Mouse (Mus musculus) cortical plate, adult 2 months (tissue): ENCODE results near the gene Gm4756. TPM values are rescaled to one million over a fixed set of nuclear protein-coding genes. Genes with fewer than 3 reads are reported as not detected.
"Not testable (repeated sequence)": the region's sequence is repeated elsewhere in the genome, so short reads cannot be mapped to it uniquely, and the experiment has no call there.

Experiments
- H3K27ac ChIP-seq: fragments of 200-500 bp; 2 replicates; pipeline ENCODE4 v1.5.1; 2012; ENCODE audit warnings: low read length, control low read depth, inconsistent platforms; ENCODE audit not compliant: insufficient read depth
- H3K4me1 ChIP-seq: fragments of 200-500 bp; 2 replicates; pipeline ENCODE4 v1.6.1; 2011; ENCODE audit warnings: low read length; ENCODE audit not compliant: control insufficient read depth, insufficient read depth
- H3K4me3 ChIP-seq: fragments of 200-500 bp; 2 replicates; pipeline ENCODE4 v1.5.1; 2011; ENCODE audit warnings: mild to moderate bottlenecking, low read length, control low read depth; ENCODE audit not compliant: insufficient read depth
- CTCF ChIP-seq: fragments of 200-500 bp; IDR thresholded peaks from 2 replicates; pipeline ENCODE4 v1.5.1; 2011; ENCODE audit warnings: mild to moderate bottlenecking, control low read depth, low read length; ENCODE audit not compliant: insufficient read depth; ENCODE audit errors: extremely low read depth
- POLR2A ChIP-seq: fragments of 200-500 bp; IDR thresholded peaks from 2 replicates; pipeline ENCODE4 v1.6.1; 2011; ENCODE audit warnings: mild to moderate bottlenecking, low read length, control low read depth; ENCODE audit not compliant: insufficient read depth; ENCODE audit errors: extremely low read depth
- polyA plus RNA-seq: library from polyadenylated mRNA; depleted of rRNA; stranded (reverse); fragments of >200 nt; gene quantifications from 2 replicates; pipeline ENCODE4 v1.2.3, GENCODE M21; 2012

Gene Gm4756
- polyA plus RNA-seq, 1 experiment: not detected

DNA sequence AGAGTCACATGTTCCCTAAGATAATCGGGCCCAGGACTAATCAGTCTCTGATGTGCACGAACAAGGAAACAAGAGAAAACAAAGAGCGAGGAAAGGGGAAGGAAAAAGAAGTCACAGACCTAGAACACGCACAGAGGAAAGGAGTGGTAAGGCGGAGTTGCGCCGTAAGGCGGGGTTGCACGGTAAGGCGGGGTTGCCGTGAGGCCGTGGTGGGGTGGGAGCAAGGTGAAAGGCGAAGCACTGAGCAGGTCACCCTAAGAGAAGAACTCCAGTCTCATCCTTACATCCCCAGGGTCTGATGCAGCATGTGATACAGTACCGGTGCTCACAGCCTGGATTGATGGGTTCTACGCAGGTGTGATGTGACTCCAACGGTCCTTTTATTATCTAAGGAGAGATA is 6.3 kb upstream of the Gm4756 start:
- Histone ChIP-seq H3K4me1 (no peaks in the 10 kb centered on the region), H3K4me3 (no peak overlapping the region), H3K27ac (no peak overlapping the region)
- no peak for TF ChIP-seq CTCF
- TF ChIP-seq POLR2A: no peak

DNA sequence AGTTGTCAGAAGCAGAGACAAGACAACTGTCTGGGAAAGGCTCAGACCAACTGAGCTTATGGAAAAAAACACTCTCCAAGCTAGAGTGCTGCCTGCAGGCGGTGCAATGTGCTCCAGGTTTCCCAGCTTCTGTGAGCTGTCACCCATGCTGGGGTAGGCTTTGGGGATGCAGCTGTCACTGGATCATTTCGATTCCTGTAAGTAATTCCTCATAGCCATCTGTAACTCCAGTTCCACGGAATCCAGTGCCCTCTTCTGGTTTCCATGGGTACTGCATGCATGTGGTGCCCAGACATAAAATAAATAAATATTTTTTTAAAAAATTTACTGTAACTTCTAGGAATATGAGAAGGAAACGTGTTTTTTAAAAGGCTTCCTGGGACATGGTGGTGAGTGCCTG is 5.2 kb upstream of the Gm4756 start:
- no peak for TF ChIP-seq POLR2A
- peak; percentile 76 for TF ChIP-seq CTCF
- Histone ChIP-seq H3K4me3 (no peak overlapping the region), H3K27ac (no peak overlapping the region), H3K4me1 (no peaks in the 10 kb centered on the region)

DNA sequence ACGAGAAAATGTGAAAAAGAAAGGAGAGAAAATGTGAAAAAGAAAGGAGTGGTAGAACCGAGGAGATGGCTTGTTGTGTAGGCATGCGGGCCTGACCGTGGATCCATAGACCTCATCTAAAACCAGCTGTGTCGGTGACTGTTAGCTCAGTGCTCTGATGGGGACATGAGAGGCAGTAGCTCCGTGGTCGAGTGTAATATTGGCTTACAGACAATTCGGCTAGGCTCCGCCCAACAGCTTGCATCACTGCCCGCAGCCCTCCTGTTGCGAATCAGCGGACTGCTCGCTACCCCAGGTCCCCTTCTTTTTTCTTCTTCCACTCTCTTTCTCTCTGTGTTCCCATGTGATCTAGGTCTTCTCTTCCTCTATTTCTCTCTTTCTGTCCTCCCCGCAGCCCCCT is 540 bp downstream of the Gm4756 start:
- TF ChIP-seq CTCF (no peak), POLR2A (no peak)
- Histone ChIP-seq H3K4me3 (no peak overlapping the region), H3K4me1 (no peaks in the 10 kb centered on the region), H3K27ac (no peak overlapping the region)

DNA sequence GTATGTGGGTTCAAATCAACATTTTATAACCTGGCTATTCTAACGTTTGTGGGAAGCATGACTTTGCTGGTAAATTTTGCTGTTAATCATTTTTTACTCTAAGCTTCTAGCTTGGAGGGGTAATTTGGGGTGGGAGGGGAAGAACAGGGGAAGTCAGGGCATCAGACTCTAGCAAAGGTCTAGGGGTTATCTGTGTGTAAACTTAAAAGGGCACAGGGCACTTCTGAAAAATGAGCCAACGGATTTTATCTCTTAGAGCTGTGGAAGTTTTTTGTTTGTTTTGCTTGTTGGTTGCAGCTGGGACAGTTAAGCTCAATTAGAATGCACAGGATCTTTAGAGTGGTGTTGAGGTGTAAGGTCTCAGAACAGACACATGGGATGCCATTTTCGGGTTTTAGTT is 11.4 kb downstream of the Gm4756 start:
- Histone ChIP-seq H3K4me1 (no peaks in the 10 kb centered on the region), H3K4me3 (no peak overlapping the region), H3K27ac (no peak overlapping the region)
- TF ChIP-seq POLR2A (no peak), CTCF (no peak)

DNA sequence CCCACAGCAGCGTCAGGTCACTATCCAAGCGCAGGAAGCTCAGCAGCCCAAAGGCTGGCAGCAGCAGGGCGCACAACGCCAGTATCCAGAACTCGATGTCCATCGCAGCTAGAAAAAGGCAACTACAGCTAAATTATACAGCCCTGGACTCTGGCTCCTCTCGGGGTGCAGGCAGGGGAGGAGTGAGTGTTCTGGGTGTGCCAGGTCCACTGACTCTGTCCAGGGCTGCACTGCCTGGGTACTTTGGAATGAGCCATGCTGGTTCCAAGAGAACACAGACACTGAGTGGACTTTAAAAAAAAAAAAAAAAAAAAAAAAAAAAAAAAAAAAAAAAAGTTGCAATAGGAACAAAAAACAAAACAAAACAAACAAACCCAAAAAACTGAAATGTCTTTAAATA is 20.7 kb downstream of the Gm4756 start:
- no peaks in the 10 kb centered on the region for H3K4me1 ChIP-seq
- no peak for TF ChIP-seq CTCF
- TF ChIP-seq POLR2A: no peak
- H3K4me3 ChIP-seq: no peak overlapping the region
- no peak overlapping the region for H3K27ac ChIP-seq

DNA sequence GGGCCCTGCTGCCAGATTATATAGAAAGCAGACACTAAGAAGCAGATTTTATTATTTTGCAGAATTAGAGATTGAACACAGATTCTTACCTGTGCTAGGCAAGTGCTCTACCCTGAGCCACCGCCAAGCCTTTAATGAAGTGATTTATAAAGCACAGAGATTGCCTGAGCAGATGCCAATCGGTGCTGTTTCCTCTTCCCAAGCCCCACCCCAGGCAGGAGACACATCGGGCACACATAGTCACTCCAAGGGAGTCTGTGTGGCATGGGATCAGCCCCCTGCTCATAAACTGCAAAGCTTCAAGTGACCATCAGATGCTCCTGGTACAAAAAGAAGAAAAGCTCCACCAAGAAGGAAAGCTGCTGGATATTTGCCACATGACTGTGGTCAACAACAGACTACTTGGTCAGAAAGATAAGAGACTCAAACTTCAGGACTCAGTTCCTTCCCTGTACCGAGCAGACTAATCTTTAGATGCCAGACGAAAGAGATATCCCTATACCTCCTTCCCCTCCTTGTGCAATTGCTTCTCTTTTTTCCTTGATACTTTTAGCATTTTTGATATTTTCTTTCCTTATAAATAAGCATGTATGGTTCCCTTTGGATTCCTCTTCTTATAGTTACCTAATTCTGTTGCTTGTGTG is 26.5 kb downstream of the Gm4756 start:
- TF ChIP-seq POLR2A: no peak
- no peak for TF ChIP-seq CTCF

DNA sequence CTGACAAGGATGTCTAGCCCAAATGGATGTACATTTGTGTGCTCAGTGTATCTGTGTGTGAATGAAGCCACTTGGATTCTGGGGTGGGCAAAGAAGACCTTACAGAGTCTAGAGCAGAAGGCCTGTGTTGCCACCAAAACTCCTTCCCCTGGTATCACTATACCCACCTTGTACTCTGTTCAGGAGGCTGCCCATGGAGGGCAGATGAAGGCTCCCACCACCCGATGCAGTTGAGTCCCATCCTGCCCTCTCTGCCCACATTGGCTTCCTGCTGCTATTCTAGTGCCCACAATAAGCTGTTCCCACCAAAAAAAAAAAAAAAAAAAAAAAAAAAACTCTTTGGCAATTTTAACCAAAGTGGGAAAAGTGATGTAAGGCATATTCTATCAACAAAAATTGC is 28.0 kb downstream of the Gm4756 start:
- H3K4me3 ChIP-seq: no peak overlapping the region
- H3K27ac ChIP-seq: no peak overlapping the region
- TF ChIP-seq POLR2A: no peak
- no peak for TF ChIP-seq CTCF
- H3K4me1 ChIP-seq: no peaks in the 10 kb centered on the region

More for the DNA sequence above, 26.5 kb downstream of the Gm4756 start:
- Histone ChIP-seq H3K27ac (no peak overlapping the region), H3K4me3 (no peak overlapping the region), H3K4me1 (no peaks in the 10 kb centered on the region)

DNA sequence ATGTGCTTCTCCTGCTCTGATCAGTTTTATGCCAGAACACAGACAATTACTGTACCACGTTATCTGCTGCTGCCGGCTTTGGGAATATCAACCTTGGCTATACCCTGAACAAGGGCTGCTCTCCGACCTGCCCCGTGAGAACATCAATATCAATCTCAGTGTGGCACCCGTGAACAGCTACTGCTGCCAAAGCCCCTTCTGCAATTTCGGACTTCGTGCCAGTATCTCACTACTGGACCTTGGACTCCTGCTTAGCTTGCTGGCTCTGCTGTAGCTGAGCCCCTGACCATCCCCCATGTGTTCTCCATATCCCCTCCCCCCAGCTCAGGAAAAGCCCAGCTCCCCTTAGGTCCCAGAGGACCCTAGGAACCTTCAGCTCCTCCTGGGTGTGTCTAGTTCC is 28.6 kb downstream of the Gm4756 start:
- no peak overlapping the region for H3K27ac ChIP-seq
- no peak overlapping the region for H3K4me3 ChIP-seq
- no peaks in the 10 kb centered on the region for H3K4me1 ChIP-seq
- TF ChIP-seq CTCF (no peak), POLR2A (no peak)

DNA sequence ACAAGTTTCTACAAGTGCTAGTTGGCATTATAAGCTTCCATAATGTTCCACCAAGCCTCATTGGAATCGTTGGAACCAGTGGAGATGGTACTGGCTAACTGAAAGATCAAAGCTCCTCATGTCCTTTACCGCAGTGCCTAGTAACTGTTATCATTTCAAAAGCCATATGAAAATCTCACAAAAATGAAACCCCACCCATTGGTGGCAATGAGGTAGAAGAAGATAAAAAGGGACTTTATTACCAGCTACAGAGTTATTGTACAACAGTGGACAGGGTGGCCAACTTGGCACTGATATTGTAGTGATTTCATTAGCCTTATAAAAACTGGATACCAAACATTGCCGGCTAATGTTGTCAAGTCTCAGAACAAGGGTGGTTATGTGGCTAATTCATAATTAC is 37.4 kb downstream of the Gm4756 start:
- no peak for TF ChIP-seq POLR2A
- TF ChIP-seq CTCF: no peak
- H3K27ac ChIP-seq: no peak overlapping the region
- no peak overlapping the region for H3K4me3 ChIP-seq
- no peaks in the 10 kb centered on the region for H3K4me1 ChIP-seq

DNA sequence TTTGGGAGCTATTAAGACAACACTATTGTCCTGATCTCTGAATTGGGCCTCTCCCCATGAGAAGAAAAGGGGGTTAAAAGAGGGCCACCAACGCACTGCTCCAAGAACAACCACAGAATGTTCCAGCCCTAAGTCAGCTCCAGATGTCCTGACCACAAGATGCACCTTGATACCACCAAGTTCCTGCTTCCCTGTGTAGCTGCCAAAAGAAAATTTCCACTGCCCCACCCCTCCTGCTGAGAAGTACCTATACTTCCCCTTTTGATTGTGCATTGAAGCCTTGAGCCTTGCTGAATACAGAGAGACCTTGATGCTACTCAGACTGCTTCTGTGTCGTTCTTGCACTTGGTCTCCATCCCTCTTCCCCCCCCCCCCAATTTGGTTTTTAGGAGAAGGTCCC is 50.7 kb downstream of the Gm4756 start:
- not testable (repeated sequence) for H3K4me1 ChIP-seq, H3K27ac ChIP-seq, H3K4me3 ChIP-seq

DNA sequence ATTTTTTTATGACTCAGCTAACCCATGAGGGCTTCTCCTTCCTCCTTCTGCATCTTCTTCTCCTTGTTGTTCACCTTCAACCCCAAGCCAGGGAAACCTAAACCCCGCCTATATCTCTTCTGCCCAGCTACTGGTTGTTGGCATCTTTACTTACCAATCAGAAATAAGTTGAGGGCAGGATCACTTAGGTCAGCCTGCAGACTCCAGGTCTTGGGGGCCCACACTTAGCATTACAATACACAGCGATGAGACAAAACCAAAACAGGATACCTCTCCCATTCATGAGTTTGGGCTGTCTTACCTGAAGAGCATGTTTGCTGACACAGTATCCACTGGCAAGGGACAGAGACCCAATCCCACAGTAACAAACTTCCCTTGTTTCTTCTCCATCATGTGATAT is 55.5 kb downstream of the Gm4756 start:
- TF ChIP-seq CTCF (no peak), POLR2A (no peak)
- Histone ChIP-seq H3K27ac (no peak overlapping the region), H3K4me1 (no peaks in the 10 kb centered on the region), H3K4me3 (no peak overlapping the region)
